Mouse (Mus musculus) cerebellum, adult 11 months (tissue): ENCODE measurements at regions not wholly inside any gene's neighbourhood (a gene's known extent, or its start where the extent isn't known, plus 50 kb on each side); places are given as distances from the start of the nearest gene placed in this dataset.
A peak's percentile ranks its signal among the peaks of the same experiment; 100 is the strongest.
"Not testable (repeated sequence)": the region's sequence is repeated elsewhere in the genome, so short reads cannot be mapped to it uniquely, and the experiment has no call there.

Experiments
- DNase-seq: peaks from one replicate; pipeline ENCODE4 v3.0.0; 2022

DNA sequence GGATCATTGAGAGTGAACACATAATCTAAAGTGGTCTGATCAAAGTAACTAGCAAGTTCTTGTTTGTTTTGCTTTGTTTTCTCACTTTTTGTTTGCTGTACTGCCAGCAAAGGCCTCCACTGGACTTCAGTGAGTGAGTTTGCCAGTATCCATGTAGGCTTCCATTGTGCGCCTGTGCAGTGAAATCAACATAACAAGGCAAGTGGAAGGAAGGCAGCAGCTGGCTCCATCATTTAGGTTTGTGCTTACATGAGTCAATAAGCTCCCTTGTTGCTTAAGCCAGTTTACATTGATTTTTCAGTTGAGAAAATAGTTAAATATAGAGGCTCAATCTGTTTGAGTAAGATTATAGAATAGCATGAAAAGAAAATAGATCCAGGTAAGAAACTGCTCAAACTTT lies 1255.7 kb upstream of the Nudt12 start:
- DNase-seq, result no peak

DNA sequence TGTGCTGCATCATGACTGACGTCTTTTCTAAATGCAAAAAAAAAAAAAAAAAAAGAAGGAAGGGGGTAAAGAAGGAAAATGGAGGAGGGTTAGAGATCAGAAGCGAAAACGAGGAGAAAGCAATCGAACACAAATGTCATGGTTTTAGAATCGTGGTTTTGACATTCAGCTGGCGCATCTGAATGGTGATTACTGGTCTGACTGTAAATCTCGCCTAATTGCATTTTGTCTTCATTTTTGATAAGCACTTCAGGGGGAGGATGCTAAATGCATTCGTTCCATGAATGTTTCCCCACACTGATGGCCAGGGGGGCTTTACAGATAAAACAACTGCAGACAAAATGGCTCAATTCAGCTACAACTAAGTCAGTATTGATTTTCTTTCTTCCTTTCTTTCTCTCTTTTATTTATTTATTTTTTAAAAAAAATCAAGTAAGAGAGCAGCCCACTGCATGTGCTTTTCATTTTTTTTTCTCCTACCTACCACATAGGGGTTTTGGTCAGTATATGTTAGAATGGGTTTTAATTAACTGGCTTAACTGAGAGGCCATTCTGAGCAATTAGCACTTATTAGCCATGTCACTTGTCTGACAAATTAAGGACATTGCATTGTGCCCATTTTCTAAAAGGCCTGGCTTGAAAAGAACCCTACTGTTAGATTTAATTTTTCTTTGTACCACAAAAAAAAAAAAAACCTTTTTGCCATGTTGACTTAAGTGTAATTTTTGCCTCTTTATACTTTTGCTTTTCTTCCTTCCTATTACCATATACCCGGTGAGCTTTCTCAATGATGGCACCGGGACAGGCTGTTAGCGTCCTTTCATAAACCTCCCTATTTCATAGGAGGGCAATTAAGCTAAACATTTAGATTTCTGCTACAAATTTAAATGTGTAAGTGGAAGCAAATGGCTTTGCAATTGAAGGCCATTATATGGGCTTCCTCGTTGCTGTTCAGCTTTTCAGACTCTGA lies 1254.4 kb upstream of the Nudt12 start:
- DNase-seq, result no peak

DNA sequence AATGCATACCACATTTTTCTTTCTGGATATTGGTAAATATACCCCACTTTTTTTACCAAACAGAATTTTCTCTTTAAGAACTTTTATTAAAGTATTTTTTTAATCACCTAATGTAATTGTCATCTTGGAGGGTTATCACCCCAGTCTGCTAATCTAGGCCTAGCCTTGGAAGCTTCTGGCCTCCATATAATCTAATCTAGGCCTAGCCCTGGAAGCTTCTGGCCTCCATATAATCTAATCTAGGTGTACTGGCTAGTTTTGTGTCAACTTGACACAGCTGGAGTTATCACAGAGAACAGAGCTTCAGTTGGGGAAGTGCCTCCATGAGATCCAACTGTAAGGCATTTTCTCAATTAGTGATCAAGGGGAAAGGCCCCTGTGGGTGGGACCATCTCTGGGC lies 1242.2 kb upstream of the Nudt12 start:
- DNase-seq, result not testable (repeated sequence)

DNA sequence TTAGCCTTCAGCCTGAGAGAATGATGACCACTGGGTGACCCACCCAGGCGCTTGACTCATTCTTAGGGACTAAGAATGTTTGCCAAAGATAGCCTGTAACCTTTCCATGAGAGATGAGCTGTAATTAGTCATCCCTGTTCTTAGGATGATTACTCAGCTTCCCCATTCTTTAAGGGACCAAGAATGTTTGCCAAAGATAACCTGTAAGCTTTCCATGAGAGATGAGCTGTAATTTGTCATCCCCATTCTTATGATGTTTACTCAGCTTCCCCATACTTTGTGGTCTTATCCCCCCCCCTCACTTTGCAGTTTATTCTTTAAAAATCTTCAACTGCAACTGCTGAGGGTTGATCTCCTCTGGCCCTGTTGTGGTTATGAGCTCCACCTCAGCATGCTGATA lies 1236.8 kb upstream of the Nudt12 start:
- DNase-seq, result no peak

DNA sequence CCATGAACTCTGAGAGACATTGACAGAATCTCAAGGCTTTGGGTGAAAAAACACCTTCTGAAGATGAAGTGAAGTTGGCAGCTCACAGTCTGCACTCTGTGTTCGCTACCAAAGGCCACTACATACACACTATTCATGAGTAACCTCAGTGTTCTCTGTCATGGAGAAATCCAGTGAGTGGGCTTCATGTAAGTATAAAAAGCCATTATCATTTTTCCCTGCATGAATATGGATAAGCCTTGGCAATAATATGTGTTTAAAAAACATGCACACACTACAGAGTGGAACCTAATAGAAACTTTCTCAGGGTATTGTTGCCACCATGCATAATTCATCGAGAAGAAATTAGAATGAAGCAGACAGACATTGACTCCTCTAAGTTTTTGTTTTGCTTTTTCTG lies 1221.3 kb upstream of the Nudt12 start:
- no peak for DNase-seq

DNA sequence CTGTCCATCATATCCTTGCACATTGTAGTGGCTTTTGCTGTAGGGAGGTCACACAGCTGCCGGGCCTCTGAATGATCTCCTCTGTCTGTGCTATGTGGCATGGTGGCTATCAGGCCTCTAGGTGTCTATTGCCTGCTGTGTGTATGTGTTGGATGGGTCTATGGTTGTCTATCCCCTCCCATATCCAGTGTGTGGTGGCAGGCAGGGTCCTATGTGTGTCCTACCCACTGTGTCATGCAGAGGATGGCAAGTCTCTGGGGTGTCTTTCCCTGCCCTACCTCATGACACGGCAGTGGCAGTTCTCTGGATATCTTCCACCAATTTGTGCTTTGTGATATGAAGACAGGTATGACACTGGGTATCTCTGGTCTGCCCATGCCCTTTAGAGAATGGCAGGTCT lies 1183.8 kb upstream of the Nudt12 start:
- no peak for DNase-seq

DNA sequence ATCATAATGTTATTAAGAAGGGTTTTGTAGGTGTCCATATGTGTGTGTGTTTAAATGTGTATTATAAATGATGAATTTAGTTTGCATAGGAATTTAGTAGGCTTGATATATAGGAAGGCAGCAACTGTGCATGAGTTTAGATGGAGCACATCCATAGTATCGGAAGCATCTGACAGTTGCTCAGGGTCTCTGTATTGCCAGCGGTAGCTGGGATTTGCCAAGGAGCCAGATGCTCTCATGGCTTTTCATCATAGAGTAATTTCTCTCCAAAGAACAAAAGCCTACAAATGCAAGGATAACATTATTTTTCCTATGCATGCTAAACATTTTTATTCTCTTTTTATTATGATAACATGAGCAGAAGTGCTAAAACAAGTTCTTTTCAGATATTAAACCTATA lies 1168.1 kb upstream of the Nudt12 start:
- DNase-seq, result no peak

DNA sequence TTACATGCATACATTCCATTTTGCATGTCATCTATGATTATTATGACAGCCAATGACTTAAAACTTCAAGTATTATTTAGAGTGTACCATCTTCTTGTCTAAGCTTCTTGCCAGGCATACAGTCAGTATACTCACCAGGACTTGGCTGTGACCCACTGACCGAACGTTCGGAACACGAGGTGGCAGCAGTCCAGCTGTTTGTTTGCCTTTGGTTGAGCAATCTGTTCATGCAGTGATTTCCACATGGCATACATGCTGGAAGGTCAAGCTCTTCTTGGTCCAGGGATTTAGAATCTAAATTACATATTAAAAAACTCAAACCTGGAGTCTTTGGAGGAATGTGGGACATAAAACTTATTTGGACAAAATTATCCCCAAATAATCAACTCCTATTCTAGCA lies 1167.5 kb upstream of the Nudt12 start:
- DNase-seq, result peak; percentile 8

DNA sequence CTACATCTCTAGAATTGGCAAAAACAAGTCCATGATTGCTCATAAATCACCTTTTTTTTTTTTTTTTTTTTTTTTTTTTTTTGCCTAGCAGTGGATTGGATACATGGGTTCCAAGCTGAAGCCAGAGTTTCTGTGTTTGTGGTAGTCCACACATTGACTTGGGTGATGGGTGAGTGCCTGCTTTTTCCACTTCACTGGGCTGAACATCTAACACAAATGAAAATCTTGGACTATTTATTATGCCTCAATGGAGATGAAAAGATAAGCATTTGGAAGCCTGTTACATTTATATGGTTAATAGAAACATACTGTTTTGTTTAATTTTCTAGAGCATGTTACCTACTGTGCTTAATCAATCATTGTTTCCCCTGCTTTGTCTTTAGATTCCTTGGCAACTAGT lies 1152.4 kb upstream of the Nudt12 start:
- no peak for DNase-seq

DNA sequence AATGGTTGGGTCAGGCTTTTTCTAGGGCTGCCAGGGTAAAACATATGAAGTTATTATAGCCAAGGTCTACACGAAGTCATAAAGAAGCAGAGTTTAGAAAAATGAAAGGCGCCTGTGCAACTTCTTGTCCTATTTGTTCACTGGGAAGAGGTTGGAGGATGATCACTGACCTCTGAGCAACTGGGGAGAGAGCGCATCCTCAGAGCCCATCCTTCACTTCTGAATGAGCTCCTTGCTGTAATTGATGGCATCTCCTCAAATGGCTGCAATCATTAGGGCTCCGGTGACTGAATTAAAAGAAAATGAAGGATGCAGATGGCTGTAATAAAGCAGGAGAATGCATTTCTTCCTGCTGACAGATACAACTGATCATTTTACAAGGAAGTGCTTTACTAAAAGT lies 1117.4 kb upstream of the Nudt12 start:
- no peak for DNase-seq

DNA sequence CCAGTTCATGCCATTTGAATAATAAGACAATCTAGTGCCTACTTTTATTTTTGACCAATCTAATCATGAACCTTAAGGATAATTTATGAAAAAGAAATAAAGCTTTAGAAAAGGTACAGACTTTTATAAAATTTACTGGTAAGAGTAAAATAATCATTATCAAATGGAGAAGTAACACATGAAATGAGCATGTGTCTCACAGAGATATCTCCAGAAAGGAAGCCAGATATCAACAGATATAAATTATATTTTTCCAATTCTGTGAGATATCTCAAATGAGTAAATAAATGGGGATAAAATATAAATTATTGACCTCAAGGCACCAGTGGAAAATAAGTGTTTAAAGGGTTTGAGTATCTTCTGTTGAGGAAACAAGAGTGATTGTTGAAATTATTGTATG lies 1085.6 kb upstream of the Nudt12 start:
- no peak for DNase-seq
